Mouse (Mus musculus): Measurements from ENCODE around the gene Rhbdd3. TPM values are rescaled to one million over a fixed set of nuclear protein-coding genes. Genes with fewer than 3 reads are reported as not detected.

Gene Rhbdd3
- polyA plus RNA-seq, 1 experiment from 2014 or later, result 25.7 TPM

GRCm38 (mm10) chr11:5101641-5102040, 2.9 kb downstream of the Rhbdd3 start:
- 82% methylated on average over 6 of the region's 6 CpGs for WGBS (ENCODE audit: insufficient replicate concordance)
- no peak for ATAC-seq (replicated peaks; ENCODE audit: insufficient number of reproducible peaks, low FRiP score, low TSS enrichment)
- Histone ChIP-seq H3K27me3 (ENCODE audit: control insufficient read depth, insufficient read depth, low read length) (no peaks in the 10 kb centered on the region), H3K9me3 (replicated peaks; ENCODE audit: control insufficient read depth, low read length) (no peaks in the 10 kb centered on the region), H3K27ac (ENCODE audit: low read depth, low read length) (no peak overlapping the region), H3K36me3 (ENCODE audit: control insufficient read depth, insufficient read depth, low read length) (0 out of 2 replicates have a peak, but pooled peaks cover 2% of the 10 kb centered on the region), H3K4me1 (ENCODE audit: control insufficient read depth, insufficient read depth, low read length) (peaks cover 16% of the 10 kb centered on the region), H3K9ac (ENCODE audit: low read depth, low read length) (no peak overlapping the region), H3K4me2 (no peak overlapping the region), H3K4me3 (ENCODE audit: low read depth, low read length) (no peak overlapping the region)

DNA sequence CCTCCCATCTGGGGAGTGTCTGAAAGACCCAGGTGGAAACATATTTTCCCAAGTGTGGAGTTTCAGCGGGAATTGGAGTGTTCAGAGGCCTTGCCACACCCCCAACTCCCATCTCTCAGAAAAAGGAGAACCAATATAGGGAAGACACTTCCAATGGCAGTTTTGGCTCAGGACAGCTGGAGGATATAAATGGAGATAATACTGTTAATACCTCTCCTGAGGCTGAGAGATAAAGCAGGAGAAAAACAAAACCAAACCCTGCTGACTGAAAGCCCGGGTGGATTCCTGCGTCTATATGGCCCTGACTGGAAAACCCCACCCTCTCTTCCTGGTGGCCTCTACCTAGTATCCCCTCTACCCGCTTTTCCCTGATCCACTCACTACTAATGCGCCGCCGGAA, 3.7 kb downstream of the Rhbdd3 start:
- no peak for ATAC-seq (replicated peaks; ENCODE audit: insufficient number of reproducible peaks, low FRiP score, low TSS enrichment)
- Histone ChIP-seq H3K9ac (ENCODE audit: low read depth, low read length) (no peak overlapping the region), H3K4me2 (no peak overlapping the region), H3K9me3 (replicated peaks; ENCODE audit: control insufficient read depth, low read length) (no peaks in the 10 kb centered on the region), H3K36me3 (ENCODE audit: control insufficient read depth, insufficient read depth, low read length) (0 out of 2 replicates have a peak, but pooled peaks cover 2% of the 10 kb centered on the region), H3K27me3 (ENCODE audit: control insufficient read depth, insufficient read depth, low read length) (no peaks in the 10 kb centered on the region), H3K27ac (ENCODE audit: low read depth, low read length) (no peak overlapping the region), H3K4me3 (ENCODE audit: low read depth, low read length) (no peak overlapping the region), H3K4me1 (ENCODE audit: control insufficient read depth, insufficient read depth, low read length) (peaks cover 9% of the 10 kb centered on the region)
- 80% methylated on average over 7 of the region's 7 CpGs for WGBS (ENCODE audit: insufficient replicate concordance)

DNA sequence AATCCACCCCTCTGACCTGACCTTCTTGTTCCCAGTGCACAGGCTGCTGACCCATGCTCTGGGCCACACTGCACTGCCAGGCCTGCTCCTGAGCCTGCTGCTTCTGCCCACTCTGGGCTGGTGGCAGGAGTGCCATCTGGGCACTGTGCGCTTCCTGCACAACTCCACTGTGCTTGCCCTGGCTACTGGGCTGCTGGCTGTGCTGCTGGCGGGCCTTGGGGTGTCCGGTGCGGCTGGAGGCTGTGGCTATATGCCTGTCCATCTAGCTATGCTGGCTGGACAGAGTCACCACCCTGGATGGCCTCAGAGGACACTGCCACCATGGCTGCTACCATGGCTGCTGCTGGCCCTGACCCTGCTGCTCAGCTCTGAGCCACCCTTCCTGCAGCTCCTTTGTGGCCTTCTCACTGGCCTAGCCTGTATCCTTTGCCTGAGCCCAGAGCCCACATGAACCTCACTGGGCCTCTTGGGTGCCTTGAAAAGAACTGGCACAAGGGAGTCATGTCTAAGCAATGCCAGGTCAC, 5.3 kb downstream of the Rhbdd3 start:
- H3K27ac ChIP-seq (ENCODE audit: low read depth, low read length), result no peak overlapping the region

DNA sequence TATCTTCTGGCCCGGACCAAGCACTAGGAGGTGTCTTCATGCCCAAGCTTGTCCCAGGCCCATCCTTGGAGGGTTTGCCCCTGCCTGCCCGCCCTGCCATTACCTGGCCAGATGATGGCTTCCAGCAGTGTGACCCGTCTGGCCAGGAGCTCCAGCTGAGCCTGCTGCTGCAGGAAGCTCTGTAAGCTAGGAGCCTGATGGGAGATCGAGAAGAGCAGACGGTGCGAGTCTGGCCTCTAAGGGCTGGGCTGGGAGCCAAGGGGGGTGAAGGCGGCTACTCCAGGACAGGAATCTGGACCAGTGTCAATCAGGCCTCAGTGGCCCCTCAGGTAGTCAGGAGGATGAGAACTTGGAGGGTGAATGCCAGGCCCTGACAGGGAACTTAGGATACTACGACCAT, 10.7 kb downstream of the Rhbdd3 start:
- ATAC-seq (replicated peaks; ENCODE audit: insufficient number of reproducible peaks, low FRiP score, low TSS enrichment), result no peak
- WGBS (ENCODE audit: insufficient replicate concordance), result 63% methylated on average over 8 of the region's 8 CpGs
- no peaks in the 10 kb centered on the region for H3K9me3 ChIP-seq (replicated peaks; ENCODE audit: control insufficient read depth, low read length)
- no peaks in the 10 kb centered on the region for H3K27me3 ChIP-seq (ENCODE audit: control insufficient read depth, insufficient read depth, low read length)
- H3K4me3 ChIP-seq (ENCODE audit: low read depth, low read length), result no peak overlapping the region
- H3K4me1 ChIP-seq (ENCODE audit: control insufficient read depth, insufficient read depth, low read length), result peaks cover 8% of the 10 kb centered on the region
- H3K27ac ChIP-seq (ENCODE audit: low read depth, low read length), result no peak overlapping the region
- H3K36me3 ChIP-seq (ENCODE audit: control insufficient read depth, insufficient read depth, low read length), result no peaks in the 10 kb centered on the region
- H3K4me2 ChIP-seq, result no peak overlapping the region
- no peak overlapping the region for H3K9ac ChIP-seq (ENCODE audit: low read depth, low read length)

More for the DNA sequence above, 5.3 kb downstream of the Rhbdd3 start:
- H3K4me2 ChIP-seq, result no peak overlapping the region
- H3K4me3 ChIP-seq (ENCODE audit: low read depth, low read length), result no peak overlapping the region
- 95% methylated on average over 4 of the region's 4 CpGs for WGBS (ENCODE audit: insufficient replicate concordance)
- no peak overlapping the region for H3K9ac ChIP-seq (ENCODE audit: low read depth, low read length)
- no peaks in the 10 kb centered on the region for H3K9me3 ChIP-seq (replicated peaks; ENCODE audit: control insufficient read depth, low read length)
- no peaks in the 10 kb centered on the region for H3K27me3 ChIP-seq (ENCODE audit: control insufficient read depth, insufficient read depth, low read length)
- peaks cover 7% of the 10 kb centered on the region; the same call in 1 of the 2 replicates for H3K4me1 ChIP-seq (ENCODE audit: control insufficient read depth, insufficient read depth, low read length)
- no peak for ATAC-seq (replicated peaks; ENCODE audit: insufficient number of reproducible peaks, low FRiP score, low TSS enrichment)
- H3K36me3 ChIP-seq (ENCODE audit: control insufficient read depth, insufficient read depth, low read length), result 0 out of 2 replicates have a peak, but pooled peaks cover 2% of the 10 kb centered on the region

- 79% methylated on average over 7 of the region's 7 CpGs for WGBS (ENCODE audit: insufficient replicate concordance)
- no peak overlapping the region for H3K4me2 ChIP-seq
- peaks cover 8% of the 10 kb centered on the region for H3K4me1 ChIP-seq (ENCODE audit: control insufficient read depth, insufficient read depth, low read length)
- no peaks in the 10 kb centered on the region for H3K27me3 ChIP-seq (ENCODE audit: control insufficient read depth, insufficient read depth, low read length)
- H3K4me3 ChIP-seq (ENCODE audit: low read depth, low read length), result no peak overlapping the region
- no peak overlapping the region for H3K27ac ChIP-seq (ENCODE audit: low read depth, low read length)
- H3K9me3 ChIP-seq (replicated peaks; ENCODE audit: control insufficient read depth, low read length), result no peaks in the 10 kb centered on the region
- no peak for ATAC-seq (replicated peaks; ENCODE audit: insufficient number of reproducible peaks, low FRiP score, low TSS enrichment)
- H3K36me3 ChIP-seq (ENCODE audit: control insufficient read depth, insufficient read depth, low read length), result no peaks in the 10 kb centered on the region
- no peak overlapping the region for H3K9ac ChIP-seq (ENCODE audit: low read depth, low read length)
Observed at GRCm38 (mm10) chr11:5113645-5114044, 14.9 kb downstream of the Rhbdd3 start.

DNA sequence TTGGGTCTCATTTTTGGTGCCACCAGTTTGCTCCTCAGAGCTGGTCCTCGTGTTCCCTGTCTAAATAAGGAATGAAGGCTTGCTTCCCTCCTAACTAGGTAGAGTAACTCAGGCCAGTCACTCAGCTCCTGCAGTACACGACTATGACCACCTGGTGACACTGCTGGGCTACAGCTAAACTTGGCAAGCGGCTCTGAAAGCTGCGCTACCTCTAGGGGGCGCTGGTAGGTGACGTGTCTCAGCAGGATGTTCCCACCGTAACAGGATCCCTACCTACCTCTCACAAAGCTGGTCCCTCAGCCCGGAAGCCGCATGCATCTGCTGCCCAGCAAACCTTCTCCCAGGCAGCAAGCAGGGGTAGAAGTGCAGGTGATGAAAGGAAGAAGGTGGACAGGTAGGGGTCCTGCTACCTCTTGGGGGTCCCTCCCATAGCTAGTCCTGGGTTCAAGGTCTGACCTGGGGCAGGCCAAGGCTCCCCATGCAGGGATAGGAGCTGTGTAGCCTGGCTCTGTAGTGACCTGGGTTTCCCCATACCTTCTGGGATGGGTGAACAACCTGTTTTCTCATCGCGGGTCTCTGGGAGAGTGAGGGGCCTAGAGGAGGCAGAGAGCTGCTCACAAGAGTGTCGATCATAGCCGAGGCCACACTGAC, 16.3 kb downstream of the Rhbdd3 start:
- Histone ChIP-seq H3K27me3 (ENCODE audit: control insufficient read depth, insufficient read depth, low read length) (no peaks in the 10 kb centered on the region), H3K9ac (ENCODE audit: low read depth, low read length) (no peak overlapping the region), H3K27ac (ENCODE audit: low read depth, low read length) (no peak overlapping the region), H3K9me3 (replicated peaks; ENCODE audit: control insufficient read depth, low read length) (no peaks in the 10 kb centered on the region), H3K4me3 (ENCODE audit: low read depth, low read length) (no peak overlapping the region), H3K4me2 (no peak overlapping the region), H3K36me3 (ENCODE audit: control insufficient read depth, insufficient read depth, low read length) (no peaks in the 10 kb centered on the region), H3K4me1 (ENCODE audit: control insufficient read depth, insufficient read depth, low read length) (peaks cover 5% of the 10 kb centered on the region)
- 26% methylated on average over 13 of the region's 13 CpGs for WGBS (ENCODE audit: insufficient replicate concordance)
- peak; percentile 36; the same call in 1 of the 2 replicates for ATAC-seq (replicated peaks; ENCODE audit: insufficient number of reproducible peaks, low FRiP score, low TSS enrichment)

GRCm38 (mm10) chr11:5125713-5126112, 27.0 kb downstream of the Rhbdd3 start:
- ATAC-seq (replicated peaks; ENCODE audit: insufficient number of reproducible peaks, low FRiP score, low TSS enrichment), result no peak
- no peaks in the 10 kb centered on the region for H3K4me1 ChIP-seq (ENCODE audit: control insufficient read depth, insufficient read depth, low read length)
- H3K27me3 ChIP-seq (ENCODE audit: control insufficient read depth, insufficient read depth, low read length), result no peaks in the 10 kb centered on the region
- H3K9ac ChIP-seq (ENCODE audit: low read depth, low read length), result no peak overlapping the region
- H3K9me3 ChIP-seq (replicated peaks; ENCODE audit: control insufficient read depth, low read length), result no peaks in the 10 kb centered on the region
- H3K36me3 ChIP-seq (ENCODE audit: control insufficient read depth, insufficient read depth, low read length), result no peaks in the 10 kb centered on the region
- 72% methylated on average over 4 of the region's 4 CpGs for WGBS (ENCODE audit: insufficient replicate concordance)
- no peak overlapping the region for H3K27ac ChIP-seq (ENCODE audit: low read depth, low read length)
- H3K4me2 ChIP-seq, result no peak overlapping the region
- H3K4me3 ChIP-seq (ENCODE audit: low read depth, low read length), result no peak overlapping the region

- Histone ChIP-seq H3K4me2 (no peak overlapping the region), H3K4me1 (ENCODE audit: control insufficient read depth, insufficient read depth, low read length) (no peaks in the 10 kb centered on the region), H3K36me3 (ENCODE audit: control insufficient read depth, insufficient read depth, low read length) (no peaks in the 10 kb centered on the region), H3K9me3 (replicated peaks; ENCODE audit: control insufficient read depth, low read length) (no peaks in the 10 kb centered on the region), H3K4me3 (ENCODE audit: low read depth, low read length) (no peak overlapping the region), H3K27ac (ENCODE audit: low read depth, low read length) (no peak overlapping the region), H3K9ac (ENCODE audit: low read depth, low read length) (no peak overlapping the region), H3K27me3 (ENCODE audit: control insufficient read depth, insufficient read depth, low read length) (no peaks in the 10 kb centered on the region)
- 72% methylated on average over 5 of the region's 5 CpGs for WGBS (ENCODE audit: insufficient replicate concordance)
- no peak for ATAC-seq (replicated peaks; ENCODE audit: insufficient number of reproducible peaks, low FRiP score, low TSS enrichment)
Observed at GRCm38 (mm10) chr11:5129035-5129480, 30.3 kb downstream of the Rhbdd3 start.

All from heart, embryonic 11.5 days (tissue).